Mouse (Mus musculus): Measurements from ENCODE around the gene Clptm1. TPM values are rescaled to one million over a fixed set of nuclear protein-coding genes. Genes with fewer than 3 reads are reported as not detected.
A peak's percentile ranks its signal among the peaks of the same experiment; 100 is the strongest.

Gene Clptm1
- polyA plus RNA-seq, 1 experiment from 2014 or later, result 99.6 TPM

- H3K4me3 ChIP-seq, result no peak overlapping the region
- H3K27me3 ChIP-seq, result no peaks in the 10 kb centered on the region
- no peak for ATAC-seq (replicated peaks)
- no peaks in the 10 kb centered on the region for H3K9me3 ChIP-seq
- no peaks in the 10 kb centered on the region for H3K36me3 ChIP-seq
- WGBS, result 63% methylated on average over 14 of the region's 14 CpGs
- H3K9ac ChIP-seq (replicated peaks), result no peak overlapping the region
- H3K27ac ChIP-seq (replicated peaks), result no peak overlapping the region
- peaks cover 5% of the 10 kb centered on the region; the same call in 1 of the 2 replicates for H3K4me1 ChIP-seq
- no peak overlapping the region for H3K4me2 ChIP-seq (replicated peaks)
These were observed 8.4 kb upstream of the Clptm1 start for GRCm38 (mm10) chr7:19673083-19673699.

- WGBS, result 70% methylated on average over 10 of the region's 10 CpGs
- ATAC-seq (replicated peaks), result no peak
- no peak overlapping the region for H3K27ac ChIP-seq (replicated peaks)
- no peaks in the 10 kb centered on the region for H3K9me3 ChIP-seq
- no peak overlapping the region for H3K9ac ChIP-seq (replicated peaks)
- H3K36me3 ChIP-seq, result no peaks in the 10 kb centered on the region
- H3K4me1 ChIP-seq, result peaks cover 5% of the 10 kb centered on the region; the same call in 1 of the 2 replicates
- no peak overlapping the region for H3K4me2 ChIP-seq (replicated peaks)
- no peaks in the 10 kb centered on the region for H3K27me3 ChIP-seq
- no peak overlapping the region for H3K4me3 ChIP-seq
These were observed 6.7 kb upstream of the Clptm1 start for GRCm38 (mm10) chr7:19671511-19671910.

GRCm38 (mm10) chr7:19668947-19669721 lies 4.3 kb upstream of the Clptm1 start:
- H3K36me3 ChIP-seq, result no peaks in the 10 kb centered on the region
- H3K4me1 ChIP-seq, result peaks cover 13% of the 10 kb centered on the region
- 7% methylated on average over 10 of the region's 10 CpGs for WGBS
- H3K4me3 ChIP-seq, result 0 out of 2 replicates have a peak overlapping the region, but pooled peaks have one; percentile 6
- no peak overlapping the region for H3K9ac ChIP-seq (replicated peaks)
- peak overlapping the region; percentile 47 for H3K27ac ChIP-seq (replicated peaks)
- H3K4me2 ChIP-seq (replicated peaks), result peak overlapping the region; percentile 29
- H3K9me3 ChIP-seq, result no peaks in the 10 kb centered on the region
- ATAC-seq (replicated peaks), result peak; percentile 76
- no peaks in the 10 kb centered on the region for H3K27me3 ChIP-seq

- no peak overlapping the region for H3K4me2 ChIP-seq (replicated peaks)
- no peaks in the 10 kb centered on the region for H3K27me3 ChIP-seq
- 72% methylated on average over 2 of the region's 2 CpGs for WGBS
- H3K36me3 ChIP-seq, result no peaks in the 10 kb centered on the region
- peaks cover 26% of the 10 kb centered on the region for H3K4me1 ChIP-seq
- H3K4me3 ChIP-seq, result no peak overlapping the region
- no peaks in the 10 kb centered on the region for H3K9me3 ChIP-seq
- no peak overlapping the region for H3K9ac ChIP-seq (replicated peaks)
- no peak overlapping the region for H3K27ac ChIP-seq (replicated peaks)
- ATAC-seq (replicated peaks), result no peak
These were observed 2.6 kb upstream of the Clptm1 start for GRCm38 (mm10) chr7:19667434-19667833.

- H3K4me3 ChIP-seq, result no peak overlapping the region
These were observed 1.9 kb upstream of the Clptm1 start for GRCm38 (mm10) chr7:19666750-19667149.

GRCm38 (mm10) chr7:19664455-19664954 lies 328 bp downstream of the Clptm1 start:
- Histone ChIP-seq H3K9ac (replicated peaks) (peak overlapping the region; percentile 97), H3K4me2 (replicated peaks) (peak overlapping the region; percentile 84), H3K4me3 (peak overlapping the region; percentile 97), H3K36me3 (peaks cover 5% of the 10 kb centered on the region; the same call in 1 of the 2 replicates), H3K9me3 (no peaks in the 10 kb centered on the region), H3K27me3 (no peaks in the 10 kb centered on the region), H3K4me1 (peaks cover 30% of the 10 kb centered on the region), H3K27ac (replicated peaks) (peak overlapping the region; percentile 95)
- under 1% methylated on average over 36 of the region's 37 CpGs for WGBS
- ATAC-seq (replicated peaks), result peak; percentile 71

More at GRCm38 (mm10) chr7:19666750-19667149, 1.9 kb upstream of the Clptm1 start:
- Histone ChIP-seq H3K4me2 (replicated peaks) (no peak overlapping the region), H3K9ac (replicated peaks) (no peak overlapping the region), H3K9me3 (no peaks in the 10 kb centered on the region), H3K36me3 (no peaks in the 10 kb centered on the region), H3K27ac (replicated peaks) (no peak overlapping the region), H3K27me3 (no peaks in the 10 kb centered on the region), H3K4me1 (peaks cover 30% of the 10 kb centered on the region)
- WGBS, result 71% methylated on average over 3 of the region's 3 CpGs
- no peak for ATAC-seq (replicated peaks)

- WGBS, result 25% methylated on average over 8 of the region's 8 CpGs
- Histone ChIP-seq H3K36me3 (peaks cover 6% of the 10 kb centered on the region; the same call in 1 of the 2 replicates), H3K27ac (replicated peaks) (no peak overlapping the region), H3K27me3 (no peaks in the 10 kb centered on the region), H3K9me3 (no peaks in the 10 kb centered on the region), H3K4me1 (peaks cover 26% of the 10 kb centered on the region), H3K9ac (replicated peaks) (peak overlapping the region; percentile 97), H3K4me2 (replicated peaks) (peak overlapping the region; percentile 84), H3K4me3 (peak overlapping the region; percentile 97)
- ATAC-seq (replicated peaks), result no peak
These were observed 893 bp downstream of the Clptm1 start for GRCm38 (mm10) chr7:19663940-19664339.

- H3K27me3 ChIP-seq, result no peaks in the 10 kb centered on the region
- no peak overlapping the region for H3K4me2 ChIP-seq (replicated peaks)
- H3K4me3 ChIP-seq, result no peak overlapping the region
- 97% methylated on average over 2 of the region's 2 CpGs for WGBS
- H3K9me3 ChIP-seq, result no peaks in the 10 kb centered on the region
- no peak overlapping the region for H3K27ac ChIP-seq (replicated peaks)
- no peak for ATAC-seq (replicated peaks)
- no peak overlapping the region for H3K9ac ChIP-seq (replicated peaks)
- H3K36me3 ChIP-seq, result peaks cover 70% of the 10 kb centered on the region
- H3K4me1 ChIP-seq, result no peaks in the 10 kb centered on the region
These were observed 12.2 kb downstream of the Clptm1 start for GRCm38 (mm10) chr7:19652614-19653013.

GRCm38 (mm10) chr7:19651063-19651786 lies 13.6 kb downstream of the Clptm1 start:
- no peak for ATAC-seq (replicated peaks)
- Histone ChIP-seq H3K4me3 (no peak overlapping the region), H3K9ac (replicated peaks) (no peak overlapping the region), H3K36me3 (peaks cover 77% of the 10 kb centered on the region), H3K4me2 (replicated peaks) (no peak overlapping the region), H3K27me3 (no peaks in the 10 kb centered on the region), H3K9me3 (no peaks in the 10 kb centered on the region), H3K27ac (replicated peaks) (no peak overlapping the region), H3K4me1 (no peaks in the 10 kb centered on the region)
- 90% methylated on average over 6 of the region's 6 CpGs for WGBS

- H3K4me1 ChIP-seq, result no peaks in the 10 kb centered on the region
- H3K36me3 ChIP-seq, result peaks cover 94% of the 10 kb centered on the region
- ATAC-seq (replicated peaks), result no peak
- no peak overlapping the region for H3K9ac ChIP-seq (replicated peaks)
- H3K27me3 ChIP-seq, result no peaks in the 10 kb centered on the region
- no peak overlapping the region for H3K4me2 ChIP-seq (replicated peaks)
- 94% methylated on average over 4 of the region's 4 CpGs for WGBS
- H3K9me3 ChIP-seq, result no peaks in the 10 kb centered on the region
- H3K4me3 ChIP-seq, result no peak overlapping the region
- no peak overlapping the region for H3K27ac ChIP-seq (replicated peaks)
These were observed 23.6 kb downstream of the Clptm1 start for GRCm38 (mm10) chr7:19641223-19641622.

GRCm38 (mm10) chr7:19635074-19635827 lies 29.6 kb downstream of the Clptm1 start:
- Histone ChIP-seq H3K9me3 (no peaks in the 10 kb centered on the region), H3K36me3 (peaks cover 84% of the 10 kb centered on the region), H3K27me3 (no peaks in the 10 kb centered on the region), H3K9ac (replicated peaks) (no peak overlapping the region), H3K4me3 (no peak overlapping the region), H3K4me2 (replicated peaks) (no peak overlapping the region), H3K4me1 (no peaks in the 10 kb centered on the region), H3K27ac (replicated peaks) (no peak overlapping the region)
- WGBS, result 93% methylated on average over 11 of the region's 11 CpGs
- no peak for ATAC-seq (replicated peaks)

All from forebrain, embryonic 15.5 days (tissue).